Mouse (Mus musculus) myocyte (in vitro differentiated cells): ENCODE data around the gene Nelfb.
A peak's percentile ranks its signal among the peaks of the same experiment; 100 is the strongest.

ENCODE experiments used
- CEBPB ChIP-seq: IDR thresholded peaks from 2 replicates; pipeline ENCODE4 v1.6.1; 2011; ENCODE audit warnings: mild to moderate bottlenecking, moderate library complexity; ENCODE audit not compliant: poor library complexity, insufficient read depth, severe bottlenecking
- E2F4 ChIP-seq: IDR thresholded peaks from one replicate; pipeline ENCODE4 v1.6.1; 2011; ENCODE audit warnings: mild to moderate bottlenecking, control low read depth, moderate library complexity; ENCODE audit not compliant: insufficient read depth
- MAX ChIP-seq: IDR thresholded peaks from one replicate; pipeline ENCODE4 v1.6.1; 2011; ENCODE audit warnings: low read depth, mild to moderate bottlenecking, control low read depth
- POLR2A ChIP-seq: IDR thresholded peaks from one replicate; pipeline ENCODE4 v1.6.1; 2011; ENCODE audit warnings: low read depth, mild to moderate bottlenecking, control low read depth, moderate library complexity; ENCODE audit not compliant: insufficient read length
- POLR2AphosphoS2 ChIP-seq: IDR thresholded peaks from one replicate; pipeline ENCODE4 v1.6.1; 2011; ENCODE audit warnings: low read depth, control low read depth; ENCODE audit not compliant: insufficient read length
- TCF12 ChIP-seq: IDR thresholded peaks from one replicate; pipeline ENCODE4 v1.6.1; 2011; ENCODE audit warnings: mild to moderate bottlenecking, control low read depth; ENCODE audit not compliant: poor library complexity, insufficient read depth, severe bottlenecking

- peak; percentile 37 for TF ChIP-seq POLR2A
- no peak for TF ChIP-seq E2F4
- TF ChIP-seq MAX: no peak
- no peak for TF ChIP-seq CEBPB
- TF ChIP-seq POLR2AphosphoS2: peak; percentile 86
- TF ChIP-seq TCF12: no peak
Measured at GRCm38 (mm10) chr2:25221331-25221772, 10.1 kb upstream of the Nelfb start.
